12 mouse cellular contexts compared by ENCODE assay signal in genomic region chr7:124989456-124989855, GRCm38 (mm10).
DNase-seq lines count a peak whose midpoint lies in the region.
"Had no signal": no experiment of that assay in that cellular context is flagged by ENCODE, and none has a peak within 500 bp of the region (broad histone marks: within the 10 kb centered on the region; RNA-seq: fewer than 3 reads in every experiment).

No protein-coding gene starts in this region.

- DNase-seq in adrenal gland, postnatal 36 days: peak; percentile 3 to 7
- DNase-seq in adrenal gland, adult 18-20 months (ENCODE audit: low spot score in 2 of 2): no peak
- peak; percentile 29 for DNase-seq in kidney, postnatal 14 days
- DNase-seq in kidney, adult 11 months: no peak
- peak; percentile 2 for DNase-seq in ES-CJ7 (ENCODE audit: low read depth, low spot score)
- DNase-seq in embryo, embryonic 11 days: peak; percentile 25
- no peak for DNase-seq in thymus, postnatal 0 days (ENCODE audit: low spot score)
- DNase-seq in cerebellum, adult 11 months: no peak
- DNase-seq: cerebellum, postnatal 25 days; midbrain, embryonic 14.5 days; right cerebral cortex, postnatal 14 days; thymus, postnatal 14 days had no signal

Comparison
In these comparisons a context has a peak if more than half of its experiments do, and no peak if none do; other contexts are left out.
1. DNase-seq: peak in adrenal gland, postnatal 36 days (2 of 2), kidney, postnatal 14 days (single experiment), ES-CJ7 (single experiment) and embryo, embryonic 11 days (single experiment); none in adrenal gland, adult 18-20 months (0 of 2), kidney, adult 11 months (single experiment), thymus, postnatal 0 days (single experiment) and cerebellum, adult 11 months (single experiment).